Mouse (Mus musculus) stomach, postnatal 0 days (tissue): ENCODE results near the gene Selenom.

Experiments
- CTCF ChIP-seq: IDR thresholded peaks from 2 replicates; pipeline ENCODE4 v1.5.1; 2016; ENCODE audit warnings: antibody characterized with exemption, low read depth, mild to moderate bottlenecking, moderate library complexity
- EP300 ChIP-seq: optimal IDR thresholded peaks from 2 replicates; pipeline ENCODE3; 2016; ENCODE audit warnings: antibody characterized with exemption

GRCm38 (mm10) chr11:3536745-3537333 is 22.4 kb downstream of the Selenom start:
- TF ChIP-seq CTCF: no peak
- TF ChIP-seq EP300: no peak
